Mouse (Mus musculus) gastrocnemius, postnatal 14 days (tissue): ENCODE measurements around the gene Fam50b. TPM values are rescaled to one million over a fixed set of nuclear protein-coding genes. Genes with fewer than 3 reads are reported as not detected.

ENCODE experiments used
- DNase-seq: peaks from one replicate; pipeline ENCODE4 v3.0.0; 2021; ENCODE audit warnings: mixed read lengths
- intact Hi-C: fragments of 180-260 bp; cut with DNase I; formaldehyde crosslinking; loops from one replicate; pipeline ENCODE4 v1.15.1; 2025; ENCODE audit warnings: low total_unique reads
- long read RNA-seq, 2 experiments: library from polyadenylated mRNA; stranded (forward); transcript quantifications; one replicate each; pipeline ENCODE4 v2.0.0; 2021
- total RNA-seq, 2 experiments: library from RNA; stranded (reverse); gene quantifications; 2 replicates each; pipeline ENCODE4 v1.2.3; 2021

Fam50b gene
- not detected for total RNA-seq
- long read RNA-seq, experiment 1, result 0 reads
- long read RNA-seq, experiment 2, result 0 reads

DNA sequence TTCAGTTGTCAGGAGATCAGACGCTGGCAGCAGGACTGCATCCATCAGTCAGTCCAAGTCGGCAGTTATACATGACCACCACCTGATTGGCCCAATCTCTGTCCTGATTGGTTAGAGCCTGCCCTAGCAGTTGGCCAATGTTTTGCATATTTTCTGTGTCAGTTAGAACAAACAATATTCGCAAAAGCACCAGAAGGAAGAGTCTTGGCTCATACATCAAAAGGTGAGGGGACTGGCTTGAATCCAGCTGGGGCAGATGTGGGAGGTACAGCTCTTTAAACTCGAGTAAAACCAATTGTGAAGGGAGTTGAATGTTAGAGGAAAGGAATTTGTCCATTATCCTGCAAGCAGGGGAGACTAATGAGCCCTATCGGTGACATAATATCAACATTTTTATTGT, at the start of gene Fam50b:
TSS of gene Fam50b (plus strand) at position 165 of the 400 bp plus-strand sequence.
- intact Hi-C loops, result no loop called here
- no peak for DNase-seq

DNA sequence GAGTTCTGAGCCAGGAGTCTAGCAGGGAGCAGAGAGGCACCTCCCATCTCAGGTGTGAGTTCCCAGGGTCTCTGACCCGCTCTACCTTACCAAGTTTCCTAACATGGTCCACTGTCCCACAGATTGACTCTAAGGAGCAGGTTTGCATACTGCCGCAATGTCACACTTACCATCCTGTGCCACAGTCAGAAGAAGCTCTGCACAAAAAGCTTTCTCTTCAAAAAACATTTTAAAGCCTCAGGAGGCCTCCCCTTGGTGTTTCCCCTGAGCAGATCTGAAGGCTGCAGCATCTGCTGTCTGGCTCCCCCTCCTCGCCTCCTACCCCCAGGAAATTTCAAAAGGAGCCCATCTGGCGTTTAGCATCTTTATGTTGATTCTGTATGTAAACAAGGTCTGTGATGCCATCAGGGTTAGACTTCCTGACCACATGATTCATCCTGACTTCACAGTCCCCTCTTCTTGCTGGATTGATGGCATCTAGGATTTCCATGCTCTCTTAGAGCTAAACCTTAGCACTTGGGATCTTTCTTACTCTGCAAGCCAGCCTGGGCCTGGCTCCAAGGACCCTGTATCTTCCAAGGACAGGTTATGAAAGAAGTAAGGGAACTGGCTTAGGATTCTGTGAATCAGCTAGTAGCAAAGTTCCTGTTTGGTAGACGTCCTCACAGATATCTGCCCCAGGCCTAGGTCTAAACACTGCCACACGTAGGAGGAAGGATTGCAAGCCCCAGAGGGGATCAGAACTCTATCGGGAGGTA, 49.5 kb upstream of the Fam50b start:
- intact Hi-C loops, result no loop called here
- DNase-seq, result no peak

DNA sequence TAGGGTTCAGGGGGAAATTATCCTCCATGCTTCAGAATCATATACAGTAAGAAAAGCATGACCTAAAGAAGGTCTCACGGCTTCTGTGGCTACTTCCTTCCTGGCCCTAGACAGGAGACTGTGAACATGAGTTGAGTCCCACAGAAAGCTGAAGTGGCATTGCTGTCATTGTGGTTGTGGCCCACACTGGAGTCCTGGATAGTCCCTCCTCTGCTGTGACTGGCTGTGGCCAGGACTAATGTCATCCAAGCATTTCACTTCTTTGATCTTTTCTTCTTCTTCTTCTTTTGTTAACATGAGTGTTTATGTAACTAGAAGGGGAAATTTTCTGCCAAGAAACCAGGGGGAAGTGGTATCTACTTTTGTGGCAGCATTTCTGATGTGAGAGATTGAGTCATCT, 43.6 kb upstream of the Fam50b start:
- DNase-seq, result no peak
- intact Hi-C loops, result no loop called here

DNA sequence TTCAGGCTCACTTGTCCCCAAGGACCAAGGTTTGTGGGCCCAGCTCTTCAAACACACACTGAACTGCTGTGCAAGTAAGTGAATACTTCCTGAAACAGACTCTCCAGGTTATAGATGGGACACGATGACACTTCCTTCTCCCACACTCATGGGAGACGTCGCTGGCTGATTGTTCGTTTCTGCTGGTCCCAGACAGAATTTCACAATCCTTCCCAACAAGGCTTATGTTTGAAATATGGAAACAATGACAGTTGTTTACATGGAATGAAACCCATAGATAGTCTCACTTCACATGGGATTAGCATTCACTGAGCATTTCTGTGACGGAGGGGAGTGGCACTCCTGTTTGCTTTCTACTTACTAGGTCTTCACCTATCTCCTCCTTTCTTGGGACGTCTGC, 41.5 kb upstream of the Fam50b start:
- intact Hi-C loops, result no loop called here

DNA sequence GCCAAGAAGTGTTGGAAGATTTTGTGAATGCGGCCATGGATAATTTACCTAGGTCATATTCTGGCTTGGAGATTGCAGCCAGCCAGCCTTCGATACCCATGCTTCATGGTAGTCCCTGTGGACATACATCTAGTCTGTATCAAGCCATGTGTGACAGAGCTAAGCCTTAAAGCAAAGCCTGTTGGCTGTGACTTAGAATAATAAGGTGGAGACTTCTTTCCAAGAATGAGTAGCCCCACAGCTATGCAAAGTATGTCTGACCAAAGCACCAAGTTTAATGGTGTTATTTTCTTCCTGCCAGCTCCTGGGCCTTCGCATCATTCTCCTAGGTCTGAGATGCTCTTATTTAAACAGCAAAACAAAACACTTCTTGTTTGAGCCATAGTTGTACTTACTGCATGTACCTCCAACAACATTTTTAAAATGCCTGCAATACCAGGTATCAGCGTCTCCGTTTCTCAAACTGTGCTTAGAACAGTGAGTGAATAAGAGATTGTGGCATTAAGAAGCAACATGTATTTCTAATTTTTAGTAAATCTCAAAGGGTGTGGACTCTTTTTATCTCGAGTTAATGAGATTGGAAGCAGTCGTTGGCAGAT, 37.8 kb upstream of the Fam50b start:
- intact Hi-C loops, result no loop called here
- no peak for DNase-seq

More for the DNA sequence above, 41.5 kb upstream of the Fam50b start:
- DNase-seq, result no peak

DNA sequence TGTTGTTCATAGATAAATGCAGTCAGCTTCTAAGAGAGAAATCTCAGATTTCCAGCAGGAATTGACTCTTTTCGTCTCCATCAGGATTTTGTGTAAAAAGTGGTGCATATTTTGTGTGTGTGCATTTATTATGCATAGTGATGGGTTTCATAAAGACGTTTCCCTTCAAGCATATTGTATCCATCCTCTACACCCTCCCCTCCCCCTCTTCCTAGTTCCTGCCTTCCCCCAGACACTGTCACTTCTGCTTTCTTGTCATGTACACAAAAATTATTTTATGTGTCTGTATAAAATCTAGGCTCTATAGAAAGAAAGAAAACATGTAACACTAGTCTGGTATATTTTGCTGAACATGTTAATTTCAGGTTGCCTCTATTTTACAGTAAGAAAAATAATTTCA, 34.6 kb upstream of the Fam50b start:
- no peak for DNase-seq
- intact Hi-C loops, result no loop called here

DNA sequence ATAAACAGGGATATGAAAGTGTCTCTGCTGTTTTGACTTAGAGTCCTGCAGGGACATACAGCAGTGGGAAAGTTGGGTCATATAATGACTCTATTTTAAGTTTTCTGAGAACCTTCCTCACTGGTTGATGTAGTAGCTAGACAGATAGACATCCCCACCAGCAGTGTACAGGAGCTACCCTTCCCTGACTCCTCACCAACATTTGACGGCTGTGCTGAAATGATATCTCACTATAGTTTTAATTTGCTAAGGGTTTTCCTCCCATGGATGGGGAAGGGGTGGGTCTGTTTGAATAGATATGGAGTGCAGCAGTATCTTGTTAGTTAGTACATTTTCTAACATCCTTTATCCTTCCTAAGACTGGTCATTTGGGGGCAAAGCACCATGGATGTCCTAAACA, 34.0 kb upstream of the Fam50b start:
- intact Hi-C loops, result no loop called here
- no peak for DNase-seq

DNA sequence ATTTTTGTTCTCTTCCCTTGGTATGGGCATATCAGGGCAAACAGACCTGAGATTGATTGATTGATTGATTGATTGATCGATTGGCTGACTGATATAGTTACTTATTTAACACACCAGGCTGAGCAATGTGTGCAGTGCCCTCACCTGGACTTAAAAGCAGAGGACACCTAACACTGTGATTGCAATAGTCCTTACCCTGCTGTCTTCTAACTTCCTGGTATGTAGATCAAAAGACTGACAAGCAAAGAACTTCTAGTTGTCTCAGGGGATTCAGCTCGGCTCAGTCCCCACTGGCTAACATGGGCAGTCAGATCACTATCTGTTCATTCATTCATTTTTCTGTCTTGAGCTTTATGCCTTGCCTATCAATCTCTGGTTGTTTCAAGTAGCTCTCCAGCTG, 31.3 kb upstream of the Fam50b start:
- intact Hi-C loops, result no loop called here
- no peak for DNase-seq

DNA sequence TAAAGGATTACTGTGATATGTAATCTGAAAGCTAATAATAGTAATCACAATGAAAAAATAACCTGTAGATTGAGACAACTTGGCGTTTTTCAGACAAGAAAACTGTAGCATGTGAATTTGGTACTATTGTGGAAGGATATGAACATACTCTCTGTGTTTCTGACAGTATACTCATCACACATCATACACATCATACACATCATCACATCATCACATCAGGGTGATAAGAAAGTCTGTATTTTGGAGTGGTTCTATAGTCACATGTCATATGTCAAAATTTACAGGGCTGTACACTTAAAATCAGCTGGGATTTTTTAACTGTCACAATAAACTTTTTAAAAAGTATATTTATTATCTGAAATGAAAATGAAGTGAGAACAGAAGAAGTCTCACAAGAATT, 30.9 kb upstream of the Fam50b start:
- intact Hi-C loops, result no loop called here
- DNase-seq, result no peak

DNA sequence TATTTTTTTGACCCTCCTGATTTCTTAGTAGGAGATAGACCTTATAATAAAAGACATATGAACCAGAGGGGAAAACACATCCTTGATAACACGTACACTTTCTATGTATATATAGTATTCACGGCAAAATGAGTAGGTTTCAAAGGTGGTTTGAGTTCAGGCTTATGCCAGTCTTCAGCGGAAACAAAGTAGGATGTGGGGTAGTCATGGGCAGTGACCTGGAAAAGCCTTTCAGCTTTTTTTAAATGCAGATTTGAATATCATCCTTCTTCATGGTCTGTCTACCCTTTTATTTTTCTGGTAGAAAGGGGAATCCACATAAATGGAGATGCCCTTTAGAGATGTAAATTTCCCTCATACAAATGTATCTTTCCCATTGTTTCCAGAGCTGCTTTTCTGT, 29.8 kb upstream of the Fam50b start:
- intact Hi-C loops, result no loop called here

DNA sequence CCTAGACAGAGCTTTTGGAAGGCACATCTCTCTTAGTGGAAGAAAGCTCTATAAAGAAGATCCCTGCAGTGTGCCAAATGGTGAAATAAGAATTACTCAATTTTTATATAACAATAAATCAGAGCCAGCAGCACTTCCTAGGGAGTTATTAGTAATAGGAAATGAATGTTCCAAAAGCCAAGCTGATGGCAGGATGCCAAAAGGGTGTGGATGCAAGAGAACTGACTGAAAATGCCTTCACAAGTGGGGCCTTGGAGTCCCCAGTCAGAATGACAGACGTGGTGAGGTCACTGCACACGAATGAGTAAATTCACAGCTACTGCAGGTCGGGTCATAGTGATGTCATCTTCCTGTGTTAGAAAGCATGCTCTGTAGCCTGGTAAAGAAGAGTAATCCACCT, 25.7 kb upstream of the Fam50b start:
- intact Hi-C loops, result no loop called here

More for the DNA sequence above, 29.8 kb upstream of the Fam50b start:
- DNase-seq, result no peak

DNA sequence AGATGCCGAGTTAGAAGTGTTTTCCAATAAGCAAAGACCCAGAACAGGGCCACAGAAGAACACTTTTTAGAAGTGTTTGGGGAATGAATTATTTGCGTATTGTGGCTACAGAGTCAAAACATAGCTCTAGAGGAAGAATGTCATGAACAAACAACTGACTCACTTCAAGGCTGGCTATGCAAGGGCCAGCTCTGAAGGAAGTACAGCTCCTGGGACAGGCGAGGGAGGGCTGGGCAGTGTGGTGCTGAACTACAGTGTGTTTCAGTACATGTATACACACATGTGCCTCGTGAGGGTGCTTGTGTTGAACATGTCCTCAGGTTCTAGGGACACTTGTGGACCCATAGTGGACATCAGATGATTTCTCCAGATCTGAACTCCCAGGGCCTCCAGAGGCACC, 25.1 kb upstream of the Fam50b start:
- intact Hi-C loops, result no loop called here
- DNase-seq, result no peak

More for the DNA sequence above, 25.7 kb upstream of the Fam50b start:
- peak; percentile 89 for DNase-seq

DNA sequence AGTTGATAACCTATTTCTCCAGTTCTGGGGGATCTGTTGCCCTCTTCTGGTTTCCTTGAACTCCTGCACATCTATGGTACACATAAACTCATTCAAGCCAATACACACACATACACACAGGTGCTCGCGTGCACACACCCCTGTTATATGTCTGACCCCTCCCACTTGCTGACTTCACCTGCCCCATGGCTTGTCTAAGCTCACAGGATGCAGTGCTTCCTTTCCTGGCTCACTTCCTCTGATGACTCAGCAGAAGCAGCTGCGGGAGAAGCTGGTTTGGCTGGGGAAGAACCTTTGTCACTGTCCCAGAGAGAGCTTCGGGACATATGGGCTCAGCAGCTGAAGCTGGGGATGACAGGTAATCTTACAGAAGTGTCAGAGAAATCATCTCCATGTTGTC, 23.2 kb upstream of the Fam50b start:
- DNase-seq, result no peak
- intact Hi-C loops, result no loop called here

DNA sequence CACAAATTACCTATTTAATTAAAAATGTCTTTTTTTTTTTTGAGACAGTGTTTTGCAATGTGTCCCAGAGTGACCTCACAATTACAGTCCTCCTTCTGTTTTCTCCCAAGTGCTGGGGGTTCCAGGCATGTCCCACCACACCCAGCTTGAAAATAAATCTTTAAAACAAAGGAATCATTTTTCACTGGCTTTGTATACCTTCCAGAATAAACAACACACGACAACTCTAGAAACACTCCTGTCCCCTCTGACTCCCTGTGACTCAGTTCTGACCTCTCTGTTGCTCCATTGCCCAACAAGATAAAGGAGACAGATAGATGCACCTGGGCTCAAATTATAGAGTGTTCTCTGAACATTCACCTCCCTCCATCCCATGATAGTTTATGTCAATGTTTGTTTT, 21.8 kb upstream of the Fam50b start:
- intact Hi-C loops, result no loop called here
- no peak for DNase-seq

DNA sequence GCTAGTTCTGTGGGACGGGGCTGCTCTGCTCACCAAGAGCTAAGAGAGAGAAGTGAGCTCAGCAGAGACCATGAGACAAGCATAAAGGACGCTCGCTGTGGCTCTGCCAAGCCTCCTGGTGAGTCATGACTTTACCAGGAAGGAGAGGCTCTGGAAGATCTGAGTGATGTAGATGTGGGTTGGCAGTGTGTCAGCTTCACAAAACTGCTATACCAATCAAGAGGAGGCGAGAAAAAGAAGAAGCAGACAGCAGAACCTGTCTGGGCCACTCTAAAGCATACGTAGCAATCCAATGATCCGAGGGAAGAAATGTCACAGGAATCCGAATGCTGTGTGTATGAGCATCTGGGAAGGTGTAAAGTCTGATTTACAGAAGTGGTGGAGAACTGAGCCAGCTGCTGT, 19.2 kb upstream of the Fam50b start:
- intact Hi-C loops, result no loop called here
- peak; percentile 33 for DNase-seq

DNA sequence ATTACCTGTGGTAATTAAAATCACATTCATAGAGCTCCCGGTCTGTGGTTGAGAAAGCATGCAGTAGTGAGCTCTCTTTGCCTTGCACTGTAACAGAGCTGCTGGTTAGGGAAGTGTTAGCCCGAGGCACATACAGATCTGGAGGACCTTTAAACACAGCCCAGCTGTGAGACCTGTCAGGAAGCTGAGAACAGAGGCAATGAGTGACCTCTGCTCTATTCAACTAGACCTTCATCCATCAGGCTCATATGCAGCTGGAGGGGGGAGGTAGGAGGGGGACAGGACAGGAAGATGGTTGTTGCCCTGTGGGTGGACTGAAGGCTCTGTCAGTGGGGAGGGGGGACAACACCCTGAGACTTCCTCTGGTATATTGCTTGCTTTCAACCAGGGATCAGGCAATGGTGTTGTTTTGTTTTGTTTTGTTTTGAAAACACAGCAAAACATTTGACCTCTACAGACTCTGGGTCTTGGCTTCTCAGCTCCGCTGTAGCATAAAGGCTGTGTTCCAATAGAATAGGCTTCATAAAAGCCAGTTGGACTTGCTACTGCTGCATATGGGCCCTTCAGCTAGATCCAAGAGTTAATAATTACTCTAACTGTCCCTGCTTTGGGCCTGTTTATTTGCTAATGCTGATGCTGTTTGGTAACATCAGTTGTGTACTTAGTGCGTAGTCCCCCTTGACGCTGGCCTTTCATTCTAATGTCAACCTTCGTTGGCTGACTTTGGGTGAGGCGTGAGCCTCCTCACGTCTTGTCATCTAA, 9.6 kb upstream of the Fam50b start:
- intact Hi-C loops, result loop anchor here (10.0 kb wide), 1 partner anchor 70 kb away; the partner anchor contains the start of gene Pxdc1
- no peak for DNase-seq

DNA sequence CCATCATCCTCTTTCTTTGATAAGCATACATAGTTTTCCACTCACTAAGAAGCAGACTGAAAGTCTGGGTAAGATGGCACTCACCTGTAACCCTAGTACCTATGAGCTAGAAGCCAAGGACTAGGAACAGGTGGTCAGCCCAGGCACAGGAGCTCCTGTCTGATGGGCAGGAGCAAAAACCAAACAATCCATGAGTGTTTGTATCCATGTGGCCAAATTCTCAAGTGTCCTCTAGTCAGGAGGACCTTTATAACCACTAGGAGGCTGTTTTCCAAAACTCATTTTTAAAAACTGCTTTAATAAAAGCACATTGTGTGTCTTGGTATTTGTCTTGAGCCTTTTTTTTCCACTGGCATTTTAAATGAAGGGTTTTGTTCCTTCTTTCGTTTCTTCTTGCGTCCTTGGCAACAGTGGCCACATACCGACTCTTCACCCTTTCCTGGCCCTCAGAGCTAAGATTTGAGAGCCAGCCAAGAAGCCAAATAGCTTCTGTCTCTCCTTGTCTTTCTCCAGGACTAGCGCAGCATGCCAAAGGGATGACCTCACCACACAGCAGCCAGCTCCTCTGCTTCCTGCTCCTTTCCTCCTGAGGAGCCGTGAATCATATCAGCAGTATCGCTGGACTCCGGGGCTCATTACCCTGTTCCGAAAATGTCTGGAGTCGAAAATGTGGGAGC, 8.7 kb upstream of the Fam50b start:
- intact Hi-C loops, result loop anchor here (10.0 kb wide), 1 partner anchor 71 kb away; the partner anchor contains the start of gene Pxdc1

DNA sequence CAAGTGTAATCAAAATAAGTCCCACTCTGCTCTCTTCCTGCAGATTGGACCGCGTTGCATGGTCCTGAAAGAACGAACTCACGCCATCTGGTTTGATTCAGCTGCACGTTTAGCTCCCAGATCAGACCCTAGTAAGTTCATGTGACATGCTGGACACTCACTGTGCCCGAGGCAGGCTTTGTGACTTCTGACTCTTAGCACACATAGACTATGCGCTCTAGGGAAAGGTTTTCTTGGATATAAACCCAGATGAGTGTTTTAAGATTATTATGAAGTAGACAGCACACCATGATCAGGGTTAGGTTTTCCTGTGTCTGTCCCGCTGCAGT, 8.2 kb upstream of the Fam50b start:
- no peak for DNase-seq
- intact Hi-C loops, result loop anchor here (10.0 kb wide), 1 partner anchor 72 kb away; the partner anchor contains the start of gene Pxdc1

More for the DNA sequence above, 8.7 kb upstream of the Fam50b start:
- DNase-seq, result peak; percentile 76

DNA sequence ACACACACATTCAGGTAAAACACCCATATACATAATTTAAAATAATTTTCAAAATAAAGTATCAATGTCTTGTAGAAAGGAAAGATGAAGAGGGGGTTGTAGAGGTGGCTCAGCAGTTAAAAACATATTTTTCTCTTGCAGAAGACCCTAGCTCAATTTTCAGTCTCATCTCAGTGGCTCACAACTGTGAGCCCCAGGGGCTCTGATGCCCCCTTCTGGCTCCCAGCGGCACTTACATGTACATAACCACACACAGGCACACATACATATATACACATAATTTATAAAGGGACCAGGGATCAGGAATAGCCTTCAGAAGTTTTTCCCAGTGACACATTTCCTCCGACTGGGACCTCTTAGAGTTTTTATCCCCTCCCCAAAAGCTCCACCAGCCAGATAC, 7.6 kb upstream of the Fam50b start:
- DNase-seq, result no peak
- intact Hi-C loops, result loop anchor here (10.0 kb wide), 1 partner anchor 72 kb away; the partner anchor contains the start of gene Pxdc1

DNA sequence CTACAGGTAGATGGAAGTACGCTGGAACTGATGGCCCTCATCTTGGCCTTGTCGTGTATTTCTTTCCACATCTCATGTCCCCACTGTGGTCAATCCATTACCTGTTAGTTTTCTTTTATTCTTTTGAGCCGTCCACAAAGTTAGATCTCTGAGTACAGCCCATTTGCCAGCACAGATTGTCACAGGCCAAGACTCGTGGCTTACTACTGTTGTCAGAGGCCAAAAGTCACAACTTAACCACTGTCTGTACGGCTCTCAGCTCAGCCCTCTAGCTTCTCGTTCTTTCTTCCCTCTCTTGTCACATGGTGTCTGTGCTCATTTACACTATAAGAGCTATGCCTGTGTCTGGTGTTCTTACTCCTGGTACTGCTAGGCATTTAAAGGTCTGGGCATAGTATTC, 3.1 kb upstream of the Fam50b start:
- no peak for DNase-seq
- intact Hi-C loops, result no loop called here
